Mouse (Mus musculus): ENCODE measurements around the gene Lep.

Gene Lep

DNA sequence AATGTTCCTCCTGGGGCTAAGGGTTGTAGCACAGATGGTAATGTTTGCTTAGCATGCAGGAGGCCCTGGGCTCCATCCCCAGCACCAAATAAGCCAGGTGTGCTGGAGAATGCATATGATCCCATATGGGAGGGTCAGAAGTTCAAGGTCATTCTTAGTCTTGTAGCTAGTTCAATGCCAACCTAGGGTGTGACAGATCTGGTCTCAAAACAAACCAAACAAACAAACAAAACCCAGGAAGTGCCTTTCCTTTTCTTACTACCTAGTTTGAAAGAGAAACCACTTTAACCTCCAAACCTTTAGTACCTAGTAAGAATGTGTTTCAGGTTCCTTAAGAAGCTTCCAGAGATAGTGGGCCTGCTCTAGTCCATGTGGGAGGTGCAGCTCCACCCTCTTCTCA lies 58.2 kb downstream of the Lep start:
- DNase-seq = no peak

DNA sequence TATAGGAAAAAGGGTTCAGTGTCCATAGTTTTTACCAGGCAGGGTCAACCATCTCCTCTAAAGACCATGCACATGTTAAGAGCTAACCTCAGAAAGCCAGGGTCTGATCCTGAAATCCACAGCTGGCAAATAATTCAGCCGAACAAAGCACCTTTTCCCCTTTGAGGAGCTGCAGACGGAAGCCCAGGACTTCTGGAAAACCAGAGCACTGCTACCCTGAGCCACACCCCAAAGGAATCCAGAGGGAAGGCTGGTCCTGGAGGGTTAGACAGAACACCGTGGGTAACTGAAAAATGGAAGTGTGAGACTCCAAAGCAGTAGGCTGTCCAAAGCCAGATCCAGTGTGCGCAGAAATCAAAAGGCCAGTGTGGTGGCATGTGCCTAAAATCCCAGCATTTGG lies 58.9 kb downstream of the Lep start:
- no peak for DNase-seq

DNA sequence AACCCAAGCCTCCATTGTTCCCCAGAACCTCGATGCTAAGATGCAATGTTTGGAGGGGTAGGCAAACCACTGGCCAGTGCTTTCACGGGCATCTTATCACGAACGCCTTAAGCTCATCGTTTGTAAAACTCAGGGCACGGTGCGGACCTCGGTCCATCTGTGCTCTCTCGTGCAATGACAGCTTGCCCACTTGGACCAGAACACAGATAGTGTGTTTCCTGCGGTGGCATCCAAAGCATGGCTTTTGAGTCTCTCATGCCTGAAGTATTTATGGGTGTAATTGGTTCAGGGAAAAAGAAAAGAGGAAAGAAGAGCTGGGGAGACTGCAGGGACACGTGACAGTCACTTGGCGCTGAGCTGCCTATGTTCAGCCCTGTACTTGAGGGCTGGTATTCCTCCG lies 60.0 kb downstream of the Lep start:
- no peak for DNase-seq

Measured in layer of hippocampus, adult 9-11 months (tissue).